Mouse (Mus musculus): Measurements from ENCODE around the gene R3hdm2. TPM values are rescaled to one million over a fixed set of nuclear protein-coding genes. Genes with fewer than 3 reads are reported as not detected.

Gene R3hdm2
- polyA plus RNA-seq, 1 experiment = 122 TPM

DNA sequence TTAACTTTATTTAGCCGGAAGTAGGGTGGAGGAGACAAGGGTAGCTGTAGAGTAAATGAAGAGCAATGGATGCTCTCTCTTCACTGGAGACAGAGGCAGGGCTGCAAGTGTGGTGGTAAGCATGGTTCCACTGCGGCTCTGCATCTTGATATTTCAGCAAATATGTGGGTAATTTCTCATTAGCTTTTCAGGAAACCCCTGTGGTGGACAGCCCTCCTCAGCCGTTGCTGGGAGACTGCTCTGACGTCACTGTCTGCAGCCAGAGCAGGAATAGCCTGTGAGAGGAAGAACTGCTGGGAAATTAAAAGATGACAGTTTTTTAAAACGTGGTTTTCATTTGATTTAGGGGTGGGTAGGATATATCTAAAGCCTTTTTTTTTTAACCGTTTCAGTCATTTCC lies 41.9 kb downstream of the R3hdm2 start:
- H3K27me3 ChIP-seq (ENCODE audit: control insufficient read depth, insufficient read depth, low read length, poor library complexity, severe bottlenecking) = no peaks in the 10 kb centered on the region
- no peak overlapping the region for H3K27ac ChIP-seq (ENCODE audit: insufficient read depth, low read length)
- no peak overlapping the region for H3K9ac ChIP-seq (ENCODE audit: low read depth, poor library complexity, severe bottlenecking)
- peaks cover 6% of the 10 kb centered on the region for H3K4me1 ChIP-seq (ENCODE audit: control insufficient read depth, insufficient read depth, low read length)
- H3K4me3 ChIP-seq (ENCODE audit: low read depth, low read length) = no peak overlapping the region
- H3K9me3 ChIP-seq (replicated peaks; ENCODE audit: control insufficient read depth, insufficient read depth, low read length, poor library complexity, severe bottlenecking) = no peaks in the 10 kb centered on the region
- TF ChIP-seq POLR2A (IDR thresholded peaks at IDR 0.05; ENCODE audit: insufficient read depth, low read length) (no peak), CTCF (IDR thresholded peaks at IDR 0.05; ENCODE audit: low read depth, low read length) (no peak), EP300 (IDR thresholded peaks at IDR 0.05; ENCODE audit: insufficient read depth, low read depth, low read length) (no peak)
- no peaks in the 10 kb centered on the region for H3K36me3 ChIP-seq (ENCODE audit: control insufficient read depth, insufficient read depth, low read length, poor library complexity, severe bottlenecking)

- Histone ChIP-seq H3K27me3 (ENCODE audit: control insufficient read depth, insufficient read depth, low read length, poor library complexity, severe bottlenecking) (no peaks in the 10 kb centered on the region), H3K36me3 (ENCODE audit: control insufficient read depth, insufficient read depth, low read length, poor library complexity, severe bottlenecking) (no peaks in the 10 kb centered on the region), H3K4me3 (ENCODE audit: low read depth, low read length) (no peak overlapping the region), H3K4me1 (ENCODE audit: control insufficient read depth, insufficient read depth, low read length) (peaks cover 6% of the 10 kb centered on the region), H3K9ac (ENCODE audit: low read depth, poor library complexity, severe bottlenecking) (no peak overlapping the region), H3K27ac (ENCODE audit: insufficient read depth, low read length) (peak overlapping the region; percentile 41; the same call in 1 of the 2 replicates), H3K9me3 (replicated peaks; ENCODE audit: control insufficient read depth, insufficient read depth, low read length, poor library complexity, severe bottlenecking) (no peaks in the 10 kb centered on the region)
- TF ChIP-seq EP300 (IDR thresholded peaks at IDR 0.05; ENCODE audit: insufficient read depth, low read depth, low read length) (no peak), POLR2A (IDR thresholded peaks at IDR 0.05; ENCODE audit: insufficient read depth, low read length) (no peak), CTCF (IDR thresholded peaks at IDR 0.05; ENCODE audit: low read depth, low read length) (no peak)
These were observed 45.7 kb downstream of the R3hdm2 start for GRCm38 (mm10) chr10:127425794-127426193.

DNA sequence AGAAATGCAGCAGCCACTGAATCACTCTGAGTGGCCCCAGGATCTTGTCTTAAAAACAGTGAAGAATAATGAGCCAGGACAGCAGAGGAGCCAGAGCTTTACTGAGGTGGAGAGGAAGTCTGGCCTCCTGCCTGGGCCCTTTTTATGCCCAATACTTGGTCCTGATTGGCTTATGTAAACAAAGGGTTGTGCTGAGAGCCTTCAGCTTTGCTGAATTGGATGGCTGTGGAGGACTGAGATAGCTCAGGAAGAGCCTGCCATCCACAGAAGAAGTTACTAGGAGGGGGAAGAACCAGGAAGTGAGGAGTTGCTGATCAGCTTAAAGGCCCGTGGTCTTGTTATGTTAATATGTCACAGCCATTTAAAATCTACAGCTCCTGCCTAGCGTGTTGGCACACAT lies 46.5 kb downstream of the R3hdm2 start:
- Histone ChIP-seq H3K9ac (ENCODE audit: low read depth, poor library complexity, severe bottlenecking) (no peak overlapping the region), H3K4me3 (ENCODE audit: low read depth, low read length) (no peak overlapping the region), H3K27me3 (ENCODE audit: control insufficient read depth, insufficient read depth, low read length, poor library complexity, severe bottlenecking) (no peaks in the 10 kb centered on the region), H3K4me1 (ENCODE audit: control insufficient read depth, insufficient read depth, low read length) (peaks cover 6% of the 10 kb centered on the region), H3K36me3 (ENCODE audit: control insufficient read depth, insufficient read depth, low read length, poor library complexity, severe bottlenecking) (no peaks in the 10 kb centered on the region), H3K27ac (ENCODE audit: insufficient read depth, low read length) (peak overlapping the region; percentile 66), H3K9me3 (replicated peaks; ENCODE audit: control insufficient read depth, insufficient read depth, low read length, poor library complexity, severe bottlenecking) (no peaks in the 10 kb centered on the region)
- TF ChIP-seq EP300 (IDR thresholded peaks at IDR 0.05; ENCODE audit: insufficient read depth, low read depth, low read length) = no peak
- TF ChIP-seq POLR2A (IDR thresholded peaks at IDR 0.05; ENCODE audit: insufficient read depth, low read length) = no peak
- TF ChIP-seq CTCF (IDR thresholded peaks at IDR 0.05; ENCODE audit: low read depth, low read length) = no peak

GRCm38 (mm10) chr10:127427107-127427506 lies 47.0 kb downstream of the R3hdm2 start:
- TF ChIP-seq EP300 (IDR thresholded peaks at IDR 0.05; ENCODE audit: insufficient read depth, low read depth, low read length) = no peak
- TF ChIP-seq POLR2A (IDR thresholded peaks at IDR 0.05; ENCODE audit: insufficient read depth, low read length) = no peak
- TF ChIP-seq CTCF (IDR thresholded peaks at IDR 0.05; ENCODE audit: low read depth, low read length) = no peak
- peaks cover 4% of the 10 kb centered on the region for H3K4me1 ChIP-seq (ENCODE audit: control insufficient read depth, insufficient read depth, low read length)
- H3K36me3 ChIP-seq (ENCODE audit: control insufficient read depth, insufficient read depth, low read length, poor library complexity, severe bottlenecking) = no peaks in the 10 kb centered on the region
- 0 out of 2 replicates have a peak overlapping the region, but pooled peaks have one; percentile 66 for H3K27ac ChIP-seq (ENCODE audit: insufficient read depth, low read length)
- no peak overlapping the region for H3K9ac ChIP-seq (ENCODE audit: low read depth, poor library complexity, severe bottlenecking)
- H3K9me3 ChIP-seq (replicated peaks; ENCODE audit: control insufficient read depth, insufficient read depth, low read length, poor library complexity, severe bottlenecking) = no peaks in the 10 kb centered on the region
- no peaks in the 10 kb centered on the region for H3K27me3 ChIP-seq (ENCODE audit: control insufficient read depth, insufficient read depth, low read length, poor library complexity, severe bottlenecking)
- H3K4me3 ChIP-seq (ENCODE audit: low read depth, low read length) = no peak overlapping the region

- Histone ChIP-seq H3K9me3 (replicated peaks; ENCODE audit: control insufficient read depth, insufficient read depth, low read length, poor library complexity, severe bottlenecking) (no peaks in the 10 kb centered on the region), H3K27me3 (ENCODE audit: control insufficient read depth, insufficient read depth, low read length, poor library complexity, severe bottlenecking) (no peaks in the 10 kb centered on the region), H3K36me3 (ENCODE audit: control insufficient read depth, insufficient read depth, low read length, poor library complexity, severe bottlenecking) (no peaks in the 10 kb centered on the region), H3K27ac (ENCODE audit: insufficient read depth, low read length) (no peak overlapping the region), H3K9ac (ENCODE audit: low read depth, poor library complexity, severe bottlenecking) (no peak overlapping the region), H3K4me3 (ENCODE audit: low read depth, low read length) (no peak overlapping the region), H3K4me1 (ENCODE audit: control insufficient read depth, insufficient read depth, low read length) (peaks cover 4% of the 10 kb centered on the region)
- TF ChIP-seq POLR2A (IDR thresholded peaks at IDR 0.05; ENCODE audit: insufficient read depth, low read length) (no peak), EP300 (IDR thresholded peaks at IDR 0.05; ENCODE audit: insufficient read depth, low read depth, low read length) (no peak), CTCF (IDR thresholded peaks at IDR 0.05; ENCODE audit: low read depth, low read length) (no peak)
These were observed 47.9 kb downstream of the R3hdm2 start for GRCm38 (mm10) chr10:127427987-127428386.

DNA sequence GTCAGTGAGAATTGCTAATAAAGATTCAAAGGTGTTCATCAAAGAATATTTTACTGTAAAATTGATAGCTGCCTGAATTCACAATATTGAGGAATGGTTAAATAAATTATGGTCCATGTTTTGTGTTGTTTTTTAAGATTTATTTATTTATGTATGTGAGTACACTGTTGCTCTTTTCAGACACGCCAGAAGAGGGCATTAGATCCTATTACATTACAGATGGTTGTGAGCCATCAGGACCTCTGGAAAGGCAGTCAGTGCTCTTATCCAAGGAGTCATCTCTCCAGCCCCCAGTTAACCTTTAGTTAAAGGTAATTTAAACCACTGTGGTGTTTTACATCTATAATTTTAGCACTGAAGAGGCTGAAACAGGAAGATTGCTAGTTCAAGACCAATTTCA lies 49.4 kb downstream of the R3hdm2 start:
- H3K4me3 ChIP-seq (ENCODE audit: low read depth, low read length) = no peak overlapping the region
- no peaks in the 10 kb centered on the region for H3K27me3 ChIP-seq (ENCODE audit: control insufficient read depth, insufficient read depth, low read length, poor library complexity, severe bottlenecking)
- H3K27ac ChIP-seq (ENCODE audit: insufficient read depth, low read length) = no peak overlapping the region
- no peak for TF ChIP-seq CTCF (IDR thresholded peaks at IDR 0.05; ENCODE audit: low read depth, low read length)
- no peak for TF ChIP-seq EP300 (IDR thresholded peaks at IDR 0.05; ENCODE audit: insufficient read depth, low read depth, low read length)
- TF ChIP-seq POLR2A (IDR thresholded peaks at IDR 0.05; ENCODE audit: insufficient read depth, low read length) = no peak
- peaks cover 4% of the 10 kb centered on the region for H3K4me1 ChIP-seq (ENCODE audit: control insufficient read depth, insufficient read depth, low read length)
- H3K36me3 ChIP-seq (ENCODE audit: control insufficient read depth, insufficient read depth, low read length, poor library complexity, severe bottlenecking) = no peaks in the 10 kb centered on the region
- no peak overlapping the region for H3K9ac ChIP-seq (ENCODE audit: low read depth, poor library complexity, severe bottlenecking)
- no peaks in the 10 kb centered on the region for H3K9me3 ChIP-seq (replicated peaks; ENCODE audit: control insufficient read depth, insufficient read depth, low read length, poor library complexity, severe bottlenecking)
